Mouse (Mus musculus) thymus, postnatal 25 days (tissue): Measurements from ENCODE around the gene Nap1l1.
"Not testable (repeated sequence)": the region's sequence is repeated elsewhere in the genome, so short reads cannot be mapped to it uniquely, and the experiment has no call there.

Experiments
- DNase-seq: peaks from one replicate; pipeline ENCODE4 v3.0.0; 2022

Gene Nap1l1

GRCm38 (mm10) chr10:111472686-111473510 is at the start of gene Nap1l1:
Nap1l1 (plus strand) TSS chr10:111473223.
- peak; percentile 99 for DNase-seq

GRCm38 (mm10) chr10:111426491-111426890 is 46.5 kb upstream of the Nap1l1 start:
- no peak for DNase-seq

GRCm38 (mm10) chr10:111433502-111433901 is 39.5 kb upstream of the Nap1l1 start:
- no peak for DNase-seq

DNA sequence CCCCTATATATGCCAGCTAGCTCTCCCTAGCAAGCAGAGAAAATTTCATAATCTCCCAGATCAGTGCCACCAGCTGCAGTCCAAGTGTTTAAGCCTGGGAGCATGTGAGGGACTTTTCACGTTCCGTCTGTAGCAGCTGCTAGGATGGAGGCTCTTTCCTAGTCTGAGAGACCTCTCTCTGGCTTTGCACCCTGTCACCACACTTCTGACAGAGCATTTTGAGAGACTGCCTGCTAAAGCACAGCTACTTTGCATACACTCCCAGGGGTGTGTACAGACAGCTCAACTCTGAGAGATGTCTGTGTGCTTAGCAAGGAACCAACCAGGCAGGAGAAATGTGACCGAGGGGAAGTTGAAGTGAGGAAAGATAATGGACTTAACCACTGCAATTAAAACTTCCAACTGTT is 32.0 kb upstream of the Nap1l1 start:
- DNase-seq, result no peak

DNA sequence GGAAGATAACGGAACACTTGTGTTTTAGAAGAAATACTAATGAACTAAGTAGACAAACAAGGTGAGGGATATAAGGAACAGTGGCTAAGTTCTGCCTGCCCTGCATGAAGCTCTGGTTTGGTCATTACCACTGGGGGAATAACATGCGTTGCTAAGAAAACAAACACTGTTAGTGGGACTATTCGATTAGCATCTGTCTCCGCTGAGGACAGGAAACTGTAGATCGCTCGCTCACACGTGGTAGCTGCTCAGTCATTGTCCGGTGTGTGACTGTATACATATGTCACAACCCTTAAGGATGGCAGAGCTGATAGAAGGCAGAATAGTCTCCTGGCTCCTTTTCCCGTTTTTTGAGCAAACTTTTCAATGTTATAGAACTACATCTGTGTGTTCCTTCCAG is 28.8 kb upstream of the Nap1l1 start:
- DNase-seq, result no peak

GRCm38 (mm10) chr10:111445939-111446671 is 26.9 kb upstream of the Nap1l1 start:
- no peak for DNase-seq

- not testable (repeated sequence) for DNase-seq
Measured at GRCm38 (mm10) chr10:111446672-111447008, 26.4 kb upstream of the Nap1l1 start.

GRCm38 (mm10) chr10:111449662-111450061 is 23.4 kb upstream of the Nap1l1 start:
- not testable (repeated sequence) for DNase-seq

DNA sequence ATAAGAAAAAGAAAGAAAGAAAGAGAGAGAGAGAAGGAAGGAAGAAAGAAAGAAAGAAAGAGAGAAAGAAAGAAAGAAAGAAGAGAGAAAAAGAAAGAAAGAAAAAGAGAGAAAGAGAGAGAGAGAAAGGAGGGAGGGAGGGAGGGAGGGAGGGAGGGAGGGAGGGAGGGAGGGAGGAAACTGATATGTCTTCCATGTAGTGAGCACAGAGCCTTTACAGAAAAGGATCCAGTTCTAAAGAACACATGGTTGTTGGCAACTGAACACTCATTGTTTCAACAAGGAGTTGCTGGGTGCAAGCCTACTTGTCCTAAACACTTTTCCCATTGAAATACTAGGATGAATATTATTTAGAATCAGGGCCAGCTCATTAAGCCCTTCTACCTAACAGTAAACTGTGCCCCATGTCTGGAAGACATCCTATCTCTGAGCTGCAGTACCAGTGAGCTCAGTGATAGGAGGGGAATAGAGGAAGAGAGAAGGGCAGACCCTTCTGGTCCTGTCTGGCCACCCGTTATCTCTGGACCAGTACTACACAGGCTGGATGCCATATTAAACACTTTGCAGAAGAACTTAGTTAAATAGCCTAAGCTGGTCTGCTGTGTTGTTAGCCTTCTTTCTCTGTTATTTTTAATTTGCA is 21.2 kb upstream of the Nap1l1 start:
- DNase-seq, result no peak

GRCm38 (mm10) chr10:111452426-111452825 is 20.6 kb upstream of the Nap1l1 start:
- DNase-seq, result no peak

GRCm38 (mm10) chr10:111454698-111455308 is 18.2 kb upstream of the Nap1l1 start:
- DNase-seq, result no peak

DNA sequence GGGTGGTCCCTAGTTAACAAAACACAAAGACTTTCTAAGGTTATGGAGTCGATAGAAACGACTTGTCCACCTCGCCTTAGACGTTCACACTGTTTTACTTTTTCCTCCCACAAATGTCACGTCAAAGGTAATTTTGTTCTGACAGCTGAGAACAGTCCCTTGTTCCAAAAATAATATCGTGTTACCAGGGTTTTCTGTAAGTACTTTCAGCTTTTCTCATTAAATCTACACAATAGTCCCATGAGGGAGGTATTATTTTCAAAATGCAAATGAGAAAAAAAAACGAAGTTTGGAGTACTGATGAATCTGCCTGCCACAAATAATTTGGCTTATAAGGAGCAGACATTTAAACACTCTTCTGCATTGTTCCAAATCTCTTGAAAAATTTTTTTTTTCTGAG is 14.9 kb upstream of the Nap1l1 start:
- DNase-seq, result no peak

DNA sequence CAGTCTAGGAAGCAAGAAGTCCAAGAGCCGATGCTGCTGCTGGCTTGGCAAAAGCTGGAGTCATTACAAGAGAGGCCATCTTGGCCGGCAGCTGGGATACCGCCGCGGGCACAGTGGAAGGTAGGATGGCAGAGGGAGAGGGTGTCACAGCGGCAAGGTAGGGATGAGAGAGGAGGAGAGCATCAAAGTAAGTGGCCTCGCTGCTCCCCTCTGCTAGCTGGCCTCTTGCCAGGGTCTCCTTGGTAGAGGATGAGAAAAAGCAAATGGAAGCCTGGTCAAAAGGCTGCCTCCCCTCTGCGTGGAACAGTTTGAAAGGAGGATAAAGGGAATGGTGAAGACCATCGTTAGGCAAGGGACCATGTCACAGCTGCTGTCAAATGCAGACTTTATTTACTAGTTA is 14.0 kb upstream of the Nap1l1 start:
- DNase-seq, result no peak

DNA sequence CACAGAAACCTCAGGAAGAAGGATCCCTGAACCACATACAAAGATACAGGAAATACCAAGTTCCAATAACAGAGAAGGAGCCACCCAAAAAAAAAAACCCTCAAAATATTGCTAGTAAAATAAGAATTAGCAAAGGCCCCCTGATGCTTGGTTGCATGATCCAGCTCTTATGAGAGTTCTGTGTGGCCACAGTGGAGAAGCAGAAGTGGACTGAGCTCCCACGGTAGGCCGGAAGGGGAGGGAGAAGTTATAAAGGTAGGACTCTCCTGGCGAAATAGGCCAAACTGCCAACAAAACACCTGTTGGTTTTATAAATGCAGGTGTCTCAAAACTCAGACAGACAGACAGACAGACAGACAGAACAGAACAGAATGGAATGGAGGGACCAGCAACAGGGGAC is 13.1 kb upstream of the Nap1l1 start:
- DNase-seq, result no peak

GRCm38 (mm10) chr10:111460381-111460780 is 12.6 kb upstream of the Nap1l1 start:
- DNase-seq, result no peak

- no peak for DNase-seq
Measured at GRCm38 (mm10) chr10:111464833-111465232, 8.2 kb upstream of the Nap1l1 start.

GRCm38 (mm10) chr10:111465409-111465808 is 7.6 kb upstream of the Nap1l1 start:
- no peak for DNase-seq

DNA sequence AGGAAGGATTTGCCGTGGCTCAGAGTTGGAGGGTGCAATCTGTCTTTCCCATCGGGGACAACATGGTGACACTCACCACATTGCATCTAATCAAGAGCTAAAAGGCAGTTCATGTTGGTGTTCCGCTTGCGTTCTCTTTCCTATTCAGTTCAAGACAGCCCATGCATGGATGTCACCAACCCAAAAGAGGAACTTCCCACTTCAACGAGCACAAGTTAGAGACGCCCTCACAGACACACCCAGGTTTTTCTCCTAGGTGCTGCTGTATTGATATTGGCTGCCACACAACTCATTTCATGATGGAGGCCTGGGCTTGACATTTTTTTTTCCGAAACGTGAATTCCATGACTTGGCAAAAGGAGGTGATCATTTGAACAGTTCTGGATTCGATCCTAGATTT is 1.9 kb upstream of the Nap1l1 start:
- DNase-seq, result no peak

- peak; percentile 68 for DNase-seq
Measured at GRCm38 (mm10) chr10:111473511-111474371, 718 bp downstream of the Nap1l1 start.

DNA sequence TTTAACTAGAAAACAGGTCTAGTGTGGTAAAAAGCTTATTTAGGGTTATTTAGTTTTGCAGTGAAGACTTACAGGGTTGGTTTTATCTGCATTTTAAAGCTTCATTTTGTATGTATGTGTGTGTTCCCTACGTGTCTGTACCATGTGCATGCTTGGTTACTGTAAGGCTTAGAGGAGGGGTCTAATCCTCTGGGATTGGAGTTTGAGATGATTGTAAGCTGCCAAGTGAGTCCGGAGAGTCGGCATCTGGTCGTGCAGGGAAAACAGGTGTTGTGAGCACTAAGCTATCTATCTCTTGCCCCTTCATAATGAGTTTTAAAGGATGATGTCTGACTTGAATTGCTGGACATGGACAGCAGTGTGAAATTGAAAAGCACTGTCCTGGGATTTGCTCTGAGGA is 3.3 kb downstream of the Nap1l1 start:
- DNase-seq, result no peak

GRCm38 (mm10) chr10:111476989-111477510 is 4.0 kb downstream of the Nap1l1 start:
- no peak for DNase-seq

DNA sequence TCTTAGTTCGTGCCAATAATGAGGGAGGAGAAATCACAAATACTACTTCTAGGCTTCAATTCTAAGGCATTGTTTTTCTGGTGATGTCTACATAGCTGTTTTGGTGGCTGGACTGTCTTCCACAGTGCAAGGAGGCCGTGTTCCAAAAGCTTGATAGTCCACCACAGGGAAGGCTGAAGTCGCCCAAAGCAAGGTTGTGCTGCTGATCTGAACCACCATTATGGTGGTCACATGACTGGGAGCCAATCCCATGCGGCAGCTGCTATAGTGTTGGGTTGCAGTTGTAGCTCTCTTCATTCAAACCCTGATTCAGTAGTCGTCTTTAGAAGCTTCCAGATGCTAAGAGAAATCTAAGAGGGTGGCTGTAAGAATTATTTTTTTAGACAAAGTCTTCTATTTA is 6.6 kb downstream of the Nap1l1 start:
- no peak for DNase-seq
